Mouse (Mus musculus) layer of hippocampus, adult 2 months (tissue): ENCODE data around the gene Map3k3. TPM values are rescaled to one million over a fixed set of nuclear protein-coding genes. Genes with fewer than 3 reads are reported as not detected.
"Not testable (repeated sequence)": the region's sequence is repeated elsewhere in the genome, so short reads cannot be mapped to it uniquely, and the experiment has no call there.

ENCODE experiments used
- DNase-seq, 2 experiments: peaks; one replicate each; pipeline ENCODE4 v3.0.0; 2022; ENCODE audit warnings: low spot score in 2 of 2
- H3K27ac ChIP-seq: fragments of 200-600 bp; 2 replicates; pipeline ENCODE4 v1.8.1; 2022
- H3K4me3 ChIP-seq: fragments of 200-600 bp; 2 replicates; pipeline ENCODE4 v1.8.1; 2022; ENCODE audit warnings: mild to moderate bottlenecking
- CTCF ChIP-seq: fragments of 200-600 bp; conservative IDR thresholded peaks from 2 replicates; pipeline ENCODE4 v1.8.1; 2022; ENCODE audit warnings: antibody characterized with exemption, mild to moderate bottlenecking, moderate library complexity
- total RNA-seq, 2 experiments: library from RNA; stranded (reverse); gene quantifications; 2 replicates each; pipeline ENCODE4 v1.2.3; 2021

Map3k3 gene
- total RNA-seq, 2 experiments from 2014 or later: 31.5 to 33.0 TPM

- Histone ChIP-seq H3K27ac (peak overlapping the region; percentile 95), H3K4me3 (peak overlapping the region; percentile 68)
- no peak for TF ChIP-seq CTCF
- no peak for DNase-seq
These were observed 109.7 kb downstream of the Map3k3 start for GRCm38 (mm10) chr11:106194155-106194541.

- Histone ChIP-seq H3K4me3 (no peak overlapping the region), H3K27ac (no peak overlapping the region)
- TF ChIP-seq CTCF: no peak
- DNase-seq: no peak
These were observed 110.5 kb downstream of the Map3k3 start for GRCm38 (mm10) chr11:106194891-106195290.

GRCm38 (mm10) chr11:106195341-106195740 lies 110.9 kb downstream of the Map3k3 start:
- TF ChIP-seq CTCF: no peak
- no peak overlapping the region for H3K27ac ChIP-seq
- H3K4me3 ChIP-seq: no peak overlapping the region
- no peak for DNase-seq

GRCm38 (mm10) chr11:106198277-106198676 lies 113.9 kb downstream of the Map3k3 start:
- no peak for TF ChIP-seq CTCF
- Histone ChIP-seq H3K27ac (no peak overlapping the region), H3K4me3 (no peak overlapping the region)
- no peak for DNase-seq

GRCm38 (mm10) chr11:106199997-106200396 lies 115.6 kb downstream of the Map3k3 start:
- DNase-seq, H3K4me3 ChIP-seq, H3K27ac ChIP-seq: not testable (repeated sequence)

- Histone ChIP-seq H3K27ac (no peak overlapping the region), H3K4me3 (no peak overlapping the region)
- no peak for DNase-seq
- TF ChIP-seq CTCF: no peak
These were observed 116.3 kb downstream of the Map3k3 start for GRCm38 (mm10) chr11:106200756-106201155.

- TF ChIP-seq CTCF: no peak
- Histone ChIP-seq H3K27ac (no peak overlapping the region), H3K4me3 (no peak overlapping the region)
- DNase-seq: no peak
These were observed 117.1 kb downstream of the Map3k3 start for GRCm38 (mm10) chr11:106201337-106202122.

- Histone ChIP-seq H3K4me3 (no peak within 1 kb of the TSS), H3K27ac (no peak within 1 kb of the TSS)
- no peak for TF ChIP-seq CTCF
- no peak for DNase-seq
These were observed 117.7 kb downstream of the Map3k3 start, which contains the start of gene Strada for GRCm38 (mm10) chr11:106202123-106202465. Gene Strada (minus strand): TSS chr11:106202168.

Other genes with a start within 250 kb of the Map3k3 start
- 10 to 100 TPM; 47.3 to 49.6 TPM for gene Cyb561, start 131.3 kb upstream of the Map3k3 start, total RNA-seq
- 1 to 10 TPM; 6.4 to 6.8 TPM for gene Ace, start 116.7 kb upstream of the Map3k3 start, total RNA-seq
- gene Ace3, start 89.9 kb upstream of the Map3k3 start, total RNA-seq: not detected
- gene Kcnh6, start 76.5 kb upstream of the Map3k3 start, total RNA-seq: 1 to 10 TPM; 1.1 to 1.4 TPM
- 100 to 1,000 TPM; 138 to 143 TPM for gene Dcaf7, start 47.7 kb upstream of the Map3k3 start, total RNA-seq
- gene Taco1, start 18.6 kb upstream of the Map3k3 start, total RNA-seq: 10 to 100 TPM; 20.4 to 21.3 TPM
- gene Gm10840, start 76.2 kb downstream of the Map3k3 start, total RNA-seq: not detected
- gene Limd2, start 76.2 kb downstream of the Map3k3 start, total RNA-seq: 100 to 1,000 TPM; 153 TPM
- 10 to 100 TPM; 32.0 to 34.3 TPM for gene Strada, start 117.6 kb downstream of the Map3k3 start, total RNA-seq
- gene Ccdc47, start 131.7 kb downstream of the Map3k3 start, total RNA-seq: 10 to 100 TPM; 89.8 to 98.2 TPM
- gene Ddx42, start 132.3 kb downstream of the Map3k3 start, total RNA-seq: 10 to 100 TPM; 69.8 to 71.1 TPM
- gene Ftsj3, start 171.5 kb downstream of the Map3k3 start, total RNA-seq: 10 to 100 TPM; 33.5 to 36.1 TPM
- gene Psmc5, start 171.5 kb downstream of the Map3k3 start, total RNA-seq: 100 to 1,000 TPM; 160 to 176 TPM
- 10 to 100 TPM; 32.8 to 34.4 TPM for gene Smarcd2, start 188.4 kb downstream of the Map3k3 start, total RNA-seq
- under 1 TPM; 0.15 to 0.34 TPM for gene Tcam1, start 192.1 kb downstream of the Map3k3 start, total RNA-seq
- not detected for gene Gh, start 217.3 kb downstream of the Map3k3 start, total RNA-seq
- not detected for gene Cd79b, start 230.1 kb downstream of the Map3k3 start, total RNA-seq